Mouse (Mus musculus) retina, postnatal 7 days (tissue): ENCODE measurements around the gene Rnf103.
"Not testable (repeated sequence)": the region's sequence is repeated elsewhere in the genome, so short reads cannot be mapped to it uniquely, and the experiment has no call there.

ENCODE experiments used
- DNase-seq: peaks from one replicate; pipeline ENCODE4 v3.0.0-alpha.2; 2012; ENCODE audit warnings: low read depth, low spot score

Rnf103 gene

DNA sequence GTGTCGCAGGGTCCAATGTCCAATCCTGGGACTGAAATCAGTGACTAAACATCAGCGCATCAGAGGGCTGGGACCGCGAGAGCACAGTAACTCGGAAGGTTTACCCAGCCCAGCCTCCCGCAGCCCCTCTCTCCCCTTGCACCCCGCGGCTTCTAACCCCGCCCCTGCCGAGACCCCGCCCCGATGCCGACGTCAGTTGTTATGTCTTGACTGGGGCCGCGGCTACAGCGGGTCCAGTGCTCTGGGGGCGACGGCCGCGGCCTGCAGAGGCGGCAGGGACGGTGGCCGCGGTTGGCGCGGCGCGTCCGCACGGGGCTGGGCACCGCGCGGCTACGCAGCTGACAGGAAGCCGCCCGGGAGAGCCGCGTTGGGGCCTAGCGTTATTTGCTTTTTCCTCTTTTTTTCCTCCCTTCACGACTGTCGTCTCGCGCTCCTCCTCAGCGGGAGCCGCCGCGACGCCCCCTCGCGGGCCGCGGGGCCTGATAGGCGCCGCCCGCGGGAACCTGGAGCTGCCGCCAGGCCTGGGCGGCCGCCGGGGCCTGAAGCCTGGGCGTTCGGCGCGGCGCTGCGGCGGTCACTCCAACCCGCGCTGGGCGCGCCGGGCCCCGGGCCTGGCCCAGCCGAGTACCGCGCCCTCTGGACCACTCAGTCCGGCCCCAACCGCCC, at the start of gene Rnf103:
TSS of gene Rnf103 (plus strand) at position 220 of the 666 bp plus-strand sequence.
- peak; percentile 88 for DNase-seq

DNA sequence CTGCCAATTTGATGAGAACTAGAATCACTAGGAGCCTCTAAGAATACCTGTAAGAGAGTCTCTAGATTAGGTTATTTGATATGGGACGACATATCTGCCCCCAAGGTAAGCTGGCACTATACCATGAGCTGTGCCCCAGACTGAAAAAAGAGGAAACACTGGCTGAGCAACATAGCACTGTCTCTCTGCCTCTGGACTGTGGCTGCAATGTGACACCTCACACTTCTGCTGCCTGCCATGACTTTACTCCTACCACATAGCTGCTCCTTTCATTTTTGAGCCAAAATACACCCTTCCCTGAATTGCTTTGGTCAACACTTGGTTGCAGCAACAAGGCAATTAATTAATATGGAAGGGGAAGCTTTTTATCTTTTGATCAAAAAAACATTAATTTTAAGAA, 48.9 kb upstream of the Rnf103 start:
- no peak for DNase-seq

GRCm38 (mm10) chr6:71445560-71445959, 48.1 kb upstream of the Rnf103 start:
- DNase-seq = no peak

- DNase-seq = no peak
These were observed 40.9 kb upstream of the Rnf103 start for GRCm38 (mm10) chr6:71452792-71453191.

DNA sequence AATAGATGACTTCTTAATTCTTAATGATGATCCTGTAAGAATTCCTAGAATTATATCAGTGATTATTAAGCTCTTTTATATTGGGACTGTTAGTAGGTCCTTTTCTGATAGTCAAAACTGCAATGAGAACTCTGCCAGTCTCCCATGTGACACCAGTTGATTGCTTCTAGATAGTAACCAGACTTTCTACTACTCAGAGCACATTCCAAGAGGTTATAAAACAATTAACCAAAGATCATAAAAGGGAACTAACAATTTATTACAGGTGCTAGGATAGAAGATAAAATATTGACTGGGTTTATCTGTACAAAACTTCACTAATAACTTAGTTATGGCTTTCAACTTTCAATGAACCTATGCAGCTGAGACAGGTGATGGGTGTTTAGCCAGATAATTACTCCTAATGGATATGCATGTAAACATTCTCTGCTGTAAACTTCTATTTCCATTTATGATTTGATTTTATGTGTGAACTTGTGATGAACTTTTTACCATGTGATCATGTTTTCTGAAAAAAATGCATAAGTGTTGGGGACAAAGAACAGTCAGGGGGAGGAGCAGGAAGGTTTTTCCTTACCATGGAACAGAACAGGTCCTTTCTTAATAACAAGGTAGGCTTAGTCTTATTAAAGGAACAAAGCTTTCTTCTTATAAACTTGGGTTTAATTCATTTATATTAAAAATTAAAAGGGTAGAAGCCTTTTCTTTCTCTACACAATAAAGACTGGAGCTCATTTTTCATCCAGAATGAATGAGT, 39.5 kb upstream of the Rnf103 start:
- not testable (repeated sequence) for DNase-seq

GRCm38 (mm10) chr6:71457956-71458608, 35.6 kb upstream of the Rnf103 start:
- DNase-seq = no peak

GRCm38 (mm10) chr6:71465146-71465545, 28.5 kb upstream of the Rnf103 start:
- DNase-seq = no peak

GRCm38 (mm10) chr6:71467766-71468165, 25.9 kb upstream of the Rnf103 start:
- no peak for DNase-seq

GRCm38 (mm10) chr6:71469291-71469690, 24.4 kb upstream of the Rnf103 start:
- no peak for DNase-seq

DNA sequence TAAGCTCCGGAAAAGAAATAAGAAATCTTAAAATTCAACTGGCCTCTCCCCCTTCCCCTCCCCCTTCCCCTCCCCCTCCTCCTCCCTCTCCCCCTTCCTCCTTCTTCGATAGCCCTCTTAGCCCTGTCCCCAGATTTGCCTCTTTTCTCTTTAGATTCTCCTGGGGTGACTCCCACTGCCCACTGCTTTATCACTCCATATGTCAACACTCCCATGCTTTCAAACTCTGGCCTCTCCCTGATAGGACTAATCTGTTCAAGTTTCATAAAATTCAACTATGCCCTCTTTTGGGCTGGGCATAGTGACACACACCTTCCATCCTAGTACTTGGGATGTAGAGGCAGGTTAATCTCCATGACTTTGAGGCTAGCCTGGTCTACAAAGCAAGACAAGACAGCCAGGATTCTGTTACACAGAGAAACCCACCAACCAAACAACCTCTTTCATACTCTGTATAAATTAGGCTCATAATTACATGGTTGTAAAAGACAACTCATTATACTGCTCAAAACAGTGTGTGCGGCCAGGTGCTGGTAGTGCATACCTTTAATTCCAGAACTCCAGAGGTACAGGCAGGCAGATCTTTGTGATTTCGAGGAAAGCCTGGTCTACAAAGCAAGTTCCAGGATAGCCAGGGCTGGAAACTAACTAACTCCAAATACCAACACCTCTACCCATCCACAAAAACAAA, 21.7 kb upstream of the Rnf103 start:
- DNase-seq = no peak

- no peak for DNase-seq
These were observed 20.9 kb upstream of the Rnf103 start for GRCm38 (mm10) chr6:71472786-71473185.

GRCm38 (mm10) chr6:71475604-71476003, 18.1 kb upstream of the Rnf103 start:
- DNase-seq = no peak

DNA sequence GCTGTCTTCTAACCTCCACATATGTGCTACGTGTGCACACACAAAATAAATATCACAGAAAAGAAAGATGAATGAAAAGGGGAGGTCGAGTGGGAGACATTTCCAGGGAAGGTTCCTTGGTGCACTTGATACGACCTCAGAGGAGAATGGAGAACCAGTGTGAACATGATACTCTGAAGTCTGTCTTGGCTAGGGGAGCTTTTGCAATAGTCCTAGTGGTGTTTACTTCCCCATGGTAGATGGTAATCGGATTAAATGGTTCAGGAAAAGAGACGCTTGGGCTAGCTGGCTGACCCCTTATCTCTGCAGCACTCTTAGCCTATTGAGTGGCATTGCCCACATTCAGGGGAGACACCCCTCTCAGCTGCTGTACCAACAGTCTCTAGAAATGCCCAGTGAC, 16.9 kb upstream of the Rnf103 start:
- DNase-seq = no peak

DNA sequence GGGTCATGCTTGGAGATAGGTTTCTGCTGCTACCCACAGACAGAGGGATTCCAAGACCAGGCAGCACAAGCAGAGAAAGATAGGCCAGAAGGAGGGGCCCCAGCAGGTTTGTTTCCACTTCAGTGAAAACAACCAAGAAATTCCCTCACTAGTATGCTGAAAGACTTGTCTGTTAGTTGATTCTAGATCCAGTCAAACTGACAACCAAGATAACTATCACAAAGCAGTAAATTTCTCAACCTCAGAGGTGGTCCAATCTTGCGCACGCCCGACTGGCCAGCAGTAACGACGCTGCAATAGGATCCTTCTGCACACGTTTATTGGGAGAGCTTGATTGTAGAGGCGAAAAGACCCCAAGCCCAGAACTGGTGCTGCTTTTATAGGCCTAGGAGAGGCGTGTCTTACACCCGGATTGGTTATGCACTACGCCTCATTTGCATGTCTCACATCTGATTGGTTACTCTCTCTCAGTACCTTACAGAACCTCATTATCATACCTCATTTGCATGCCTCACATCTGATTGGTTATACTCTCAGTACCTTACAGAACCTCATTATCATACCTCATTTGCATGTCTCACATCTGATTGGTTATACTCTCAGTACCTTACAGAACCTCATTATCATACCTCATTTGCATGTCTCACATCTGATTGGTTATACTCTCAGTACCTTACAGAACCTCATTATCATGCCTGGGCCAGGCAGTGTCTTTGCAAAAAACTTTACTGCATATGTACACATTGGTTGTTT, 14.7 kb upstream of the Rnf103 start:
- DNase-seq = not testable (repeated sequence)

- not testable (repeated sequence) for DNase-seq
These were observed 14.1 kb upstream of the Rnf103 start for GRCm38 (mm10) chr6:71479588-71479987.

GRCm38 (mm10) chr6:71480136-71480535, 13.6 kb upstream of the Rnf103 start:
- DNase-seq = no peak

GRCm38 (mm10) chr6:71481136-71481535, 12.6 kb upstream of the Rnf103 start:
- DNase-seq = no peak

DNA sequence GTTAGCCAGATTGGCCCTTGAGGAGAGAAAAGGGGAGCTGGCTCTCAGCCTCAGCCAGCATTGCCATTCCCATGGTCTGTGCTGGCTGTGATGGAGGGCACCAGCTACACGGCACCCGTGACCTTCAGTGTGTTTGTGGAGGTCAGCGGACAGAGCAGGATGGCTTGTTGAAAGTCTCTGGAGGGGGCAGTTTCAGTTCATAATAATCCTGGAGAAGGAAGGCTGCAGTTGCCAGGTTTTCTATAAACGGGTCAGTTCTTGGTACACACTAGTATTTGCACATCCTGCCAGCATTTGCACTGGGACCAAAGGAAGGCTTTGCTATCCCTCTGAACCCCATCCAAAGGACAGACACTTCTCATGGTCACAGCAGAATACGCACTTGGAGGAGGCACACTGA, 8.4 kb upstream of the Rnf103 start:
- no peak for DNase-seq

- DNase-seq = no peak
These were observed 7.5 kb upstream of the Rnf103 start for GRCm38 (mm10) chr6:71486226-71486625.

DNA sequence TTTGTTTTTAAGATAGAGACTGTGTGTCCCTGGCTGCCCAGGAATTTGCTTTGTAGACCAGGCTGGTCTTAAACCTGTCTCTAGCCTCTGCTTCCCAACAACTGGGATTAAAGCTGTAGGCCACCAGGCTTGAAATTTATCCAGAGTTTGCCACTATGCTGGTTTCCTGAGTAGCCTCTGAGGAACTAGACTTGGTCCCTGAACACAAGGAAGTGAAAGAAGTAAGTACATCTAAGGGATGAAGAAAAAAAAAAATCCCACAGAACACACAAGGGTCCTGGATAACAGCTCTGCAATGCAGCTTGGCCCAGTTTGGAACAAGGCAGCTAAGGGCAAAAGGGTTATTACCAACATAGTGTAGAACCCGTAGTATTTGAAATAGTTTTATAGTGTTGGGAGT, 6.8 kb upstream of the Rnf103 start:
- no peak for DNase-seq

GRCm38 (mm10) chr6:71487966-71488365, 5.7 kb upstream of the Rnf103 start:
- DNase-seq = no peak
